Mouse (Mus musculus) frontal cortex, postnatal 25 days (tissue): Measurements from ENCODE around the gene Epsti1.

Experiments used
- DNase-seq, 2 experiments: peaks; one replicate each; pipeline ENCODE4 v3.0.0; 2022; ENCODE audit warnings: low spot score in 2 of 2

Epsti1 gene

GRCm38 (mm10) chr14:78015540-78016321 lies 111.7 kb downstream of the Epsti1 start:
- no peak for DNase-seq

GRCm38 (mm10) chr14:78016398-78016797 lies 112.4 kb downstream of the Epsti1 start:
- no peak for DNase-seq

- DNase-seq = no peak
Measured at GRCm38 (mm10) chr14:78019935-78020334, 115.9 kb downstream of the Epsti1 start.

GRCm38 (mm10) chr14:78038876-78039275 lies 134.8 kb downstream of the Epsti1 start:
- no peak for DNase-seq

- no peak for DNase-seq
Measured at GRCm38 (mm10) chr14:78040643-78041042, 136.6 kb downstream of the Epsti1 start.

- no peak for DNase-seq
Measured at GRCm38 (mm10) chr14:78041886-78042526, 138.0 kb downstream of the Epsti1 start.

GRCm38 (mm10) chr14:78043079-78043478 lies 139.0 kb downstream of the Epsti1 start:
- no peak for DNase-seq

- no peak for DNase-seq
Measured at GRCm38 (mm10) chr14:78048258-78048657, 144.2 kb downstream of the Epsti1 start.

- no peak for DNase-seq
Measured at GRCm38 (mm10) chr14:78048674-78049073, 144.6 kb downstream of the Epsti1 start.
